Mouse (Mus musculus) adrenal gland (tissue): ENCODE data around the gene Rnf187.

Experiments used
- intact Hi-C: fragments of 180-260 bp; cut with DNase I; formaldehyde crosslinking; loops from one replicate; pipeline ENCODE4 v1.15.1; 2025

The Rnf187 gene

GRCm38 (mm10) chr11:58947798-58948528, 9.2 kb upstream of the Rnf187 start:
- intact Hi-C loops, result no loop called here

- intact Hi-C loops, result no loop called here
Measured at GRCm38 (mm10) chr11:58947306-58947705, 8.6 kb upstream of the Rnf187 start.

GRCm38 (mm10) chr11:58944136-58944535, 5.4 kb upstream of the Rnf187 start:
- intact Hi-C loops, result no loop called here

GRCm38 (mm10) chr11:58939088-58939439, 348 bp upstream of the Rnf187 start:
- intact Hi-C loops, result no loop called here

- intact Hi-C loops, result no loop called here
Measured at GRCm38 (mm10) chr11:58937909-58938308, 807 bp downstream of the Rnf187 start.

GRCm38 (mm10) chr11:58931576-58931975, 7.1 kb downstream of the Rnf187 start:
- intact Hi-C loops, result no loop called here

GRCm38 (mm10) chr11:58930254-58930653, 8.5 kb downstream of the Rnf187 start:
- intact Hi-C loops, result no loop called here

- intact Hi-C loops, result no loop called here
Measured at GRCm38 (mm10) chr11:58929641-58930040, 9.1 kb downstream of the Rnf187 start.

GRCm38 (mm10) chr11:58929055-58929454, 9.7 kb downstream of the Rnf187 start:
- intact Hi-C loops, result no loop called here

GRCm38 (mm10) chr11:58927790-58928651, 10.7 kb downstream of the Rnf187 start:
- intact Hi-C loops, result no loop called here

- intact Hi-C loops, result no loop called here
Measured at GRCm38 (mm10) chr11:58927053-58927452, 11.7 kb downstream of the Rnf187 start.

GRCm38 (mm10) chr11:58926651-58927050, 12.1 kb downstream of the Rnf187 start:
- intact Hi-C loops, result no loop called here

- intact Hi-C loops, result no loop called here
Measured at GRCm38 (mm10) chr11:58922420-58922819, 16.3 kb downstream of the Rnf187 start.

GRCm38 (mm10) chr11:58918759-58919158, 20.0 kb downstream of the Rnf187 start:
- intact Hi-C loops, result no loop called here

GRCm38 (mm10) chr11:58917745-58918366, 20.9 kb downstream of the Rnf187 start, which contains the start of gene Btnl10:
Btnl10 (plus strand) TSS chr11:58917908.
- intact Hi-C loops, result no loop called here

GRCm38 (mm10) chr11:58916879-58917744, 21.6 kb downstream of the Rnf187 start:
- intact Hi-C loops, result no loop called here

- intact Hi-C loops, result no loop called here
Measured at GRCm38 (mm10) chr11:58914461-58915028, 24.2 kb downstream of the Rnf187 start.

- intact Hi-C loops, result no loop called here
Measured at GRCm38 (mm10) chr11:58913776-58914175, 24.9 kb downstream of the Rnf187 start.

- intact Hi-C loops, result no loop called here
Measured at GRCm38 (mm10) chr11:58904838-58905237, 33.9 kb downstream of the Rnf187 start.

GRCm38 (mm10) chr11:58904410-58904718, 34.4 kb downstream of the Rnf187 start:
- intact Hi-C loops, result no loop called here
